Mouse (Mus musculus) cerebellum, adult 11 months (tissue): ENCODE measurements around the gene Asic1.

Experiments
- DNase-seq: peaks from one replicate; pipeline ENCODE4 v3.0.0; 2022

Gene Asic1

GRCm38 (mm10) chr15:99670154-99670821, at the start of gene Asic1:
Gene Asic1 (plus strand): TSS chr15:99670368.
- DNase-seq = peak; percentile 83

GRCm38 (mm10) chr15:99622063-99622462, 48.1 kb upstream of the Asic1 start:
- no peak for DNase-seq

GRCm38 (mm10) chr15:99631618-99632017, 38.5 kb upstream of the Asic1 start:
- DNase-seq = no peak

DNA sequence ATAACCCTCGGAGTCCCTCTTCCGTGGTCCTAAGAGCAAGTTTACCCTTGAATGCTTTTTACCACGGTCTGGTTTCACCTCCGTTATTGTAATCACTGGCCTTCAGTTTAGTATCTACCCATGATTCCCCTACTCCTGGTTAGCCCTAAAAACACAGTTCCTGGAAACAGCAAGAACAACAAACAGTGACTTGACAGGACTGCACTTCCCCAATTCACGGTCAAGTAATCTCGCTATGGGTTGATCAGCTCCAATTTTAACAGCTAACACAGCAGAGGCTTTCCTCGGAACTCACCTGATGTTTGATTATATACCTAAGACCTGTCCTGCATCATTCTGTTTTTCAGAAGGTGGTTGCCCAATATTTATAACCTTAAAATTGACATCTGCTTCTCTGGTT, 35.5 kb upstream of the Asic1 start:
- no peak for DNase-seq

- DNase-seq = no peak
These were observed 32.6 kb upstream of the Asic1 start for GRCm38 (mm10) chr15:99637405-99638123.

DNA sequence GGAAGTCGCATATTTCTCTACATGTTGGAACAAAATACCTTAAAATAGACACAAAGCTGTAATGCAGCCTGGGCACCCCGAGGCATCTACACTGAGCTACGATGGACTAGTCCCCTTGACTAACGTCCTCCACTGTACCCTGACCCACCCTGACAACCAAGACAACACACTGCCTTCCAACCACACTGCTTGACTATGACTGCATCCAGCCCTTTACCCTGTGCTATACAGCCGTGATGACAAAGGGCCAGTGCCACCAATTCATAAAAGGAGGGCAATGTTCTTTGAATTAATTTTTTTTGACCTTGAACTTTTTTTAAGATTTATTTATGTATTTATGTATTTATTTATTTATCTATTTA, 32.1 kb upstream of the Asic1 start:
- DNase-seq = no peak

GRCm38 (mm10) chr15:99642622-99643021, 27.5 kb upstream of the Asic1 start:
- no peak for DNase-seq

DNA sequence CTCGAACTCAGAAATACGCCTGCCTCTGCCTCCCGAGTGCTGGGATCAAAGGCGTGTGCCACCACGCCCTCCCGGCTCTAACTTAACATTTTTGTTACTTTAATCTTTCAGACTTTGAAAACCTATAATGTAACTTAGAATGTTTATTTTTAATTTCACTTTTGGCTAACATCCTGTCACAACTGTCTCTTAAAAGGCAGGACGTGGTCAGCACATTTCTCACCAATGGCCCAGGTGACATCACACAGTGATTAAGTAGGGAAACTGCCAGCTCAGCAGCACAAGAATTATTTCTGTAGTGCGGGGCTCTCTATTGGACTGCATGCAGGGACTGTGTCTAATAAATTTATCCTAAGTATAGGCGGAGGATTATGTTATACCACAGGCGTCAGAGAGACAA, 26.3 kb upstream of the Asic1 start:
- DNase-seq = no peak

DNA sequence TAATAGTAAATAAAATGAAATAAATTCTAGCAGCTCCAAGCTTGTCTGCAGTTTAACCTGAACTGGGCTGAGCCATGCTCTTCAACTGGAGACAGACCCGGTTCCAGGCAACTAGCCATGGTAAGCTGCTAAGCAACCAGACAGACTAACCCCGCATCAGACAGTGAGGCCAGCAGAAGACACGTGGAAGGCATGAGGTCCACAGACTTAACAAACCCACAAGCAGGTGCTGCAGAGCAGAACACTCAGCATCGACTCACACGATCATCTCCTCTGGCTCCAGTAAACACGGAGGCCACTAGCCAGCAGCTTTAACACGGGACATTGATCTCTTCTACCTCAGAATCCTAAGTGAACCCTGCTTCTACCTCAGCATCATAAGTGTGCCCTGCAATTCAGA, 25.4 kb upstream of the Asic1 start:
- no peak for DNase-seq

DNA sequence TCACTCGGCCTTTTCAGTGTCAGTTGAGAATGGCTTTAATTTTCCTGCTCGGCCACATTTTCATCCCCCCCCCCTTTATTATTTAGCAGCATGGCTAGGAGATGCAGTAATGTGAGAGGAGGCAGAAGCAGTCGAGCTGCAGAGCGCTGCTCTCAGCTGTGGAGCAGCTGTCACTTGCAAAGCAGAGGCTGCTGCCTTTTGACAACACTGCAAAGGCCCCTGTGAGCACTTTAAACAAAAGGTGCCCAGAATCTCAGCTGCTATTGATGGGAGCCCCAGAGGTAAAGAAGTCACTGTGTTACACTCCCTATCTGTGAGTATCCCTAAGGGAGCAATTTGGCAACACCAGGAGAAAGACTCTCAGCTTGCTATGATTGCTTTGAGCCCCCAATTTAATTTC, 21.8 kb upstream of the Asic1 start:
- no peak for DNase-seq

DNA sequence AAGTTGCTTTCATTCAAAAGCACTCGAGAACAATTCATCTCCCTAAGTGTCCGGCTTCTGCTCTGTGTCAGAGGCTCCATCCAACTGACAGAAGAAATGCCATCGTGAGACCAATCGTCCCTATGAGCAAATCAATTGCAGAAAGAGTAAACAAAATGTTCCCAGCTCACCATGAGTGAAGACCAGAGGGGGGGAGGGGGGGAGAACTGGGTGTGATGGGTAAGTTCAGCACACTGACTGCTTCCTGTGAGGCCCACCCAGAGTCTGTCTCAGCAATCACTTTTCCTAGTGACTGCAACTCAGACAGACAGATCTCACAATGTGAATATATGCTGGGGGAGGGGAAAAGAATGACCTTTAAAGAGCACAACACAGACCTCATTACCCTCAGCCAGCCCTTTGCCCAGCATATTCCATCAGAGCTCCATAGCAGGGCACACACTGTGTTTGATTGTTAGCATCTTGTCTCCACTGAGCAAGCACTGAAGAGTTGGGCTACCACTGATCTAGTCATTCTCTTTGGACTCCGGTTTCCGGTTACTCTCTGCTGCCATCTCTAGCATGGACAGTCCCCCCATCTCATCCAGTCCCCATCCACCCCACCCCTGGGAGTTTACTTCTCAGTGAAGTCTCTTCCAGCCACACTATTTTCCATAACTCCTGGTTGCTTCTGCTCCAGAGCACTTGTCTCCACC, 21.0 kb upstream of the Asic1 start:
- DNase-seq = no peak

- no peak for DNase-seq
These were observed 19.9 kb upstream of the Asic1 start for GRCm38 (mm10) chr15:99650304-99650703.

DNA sequence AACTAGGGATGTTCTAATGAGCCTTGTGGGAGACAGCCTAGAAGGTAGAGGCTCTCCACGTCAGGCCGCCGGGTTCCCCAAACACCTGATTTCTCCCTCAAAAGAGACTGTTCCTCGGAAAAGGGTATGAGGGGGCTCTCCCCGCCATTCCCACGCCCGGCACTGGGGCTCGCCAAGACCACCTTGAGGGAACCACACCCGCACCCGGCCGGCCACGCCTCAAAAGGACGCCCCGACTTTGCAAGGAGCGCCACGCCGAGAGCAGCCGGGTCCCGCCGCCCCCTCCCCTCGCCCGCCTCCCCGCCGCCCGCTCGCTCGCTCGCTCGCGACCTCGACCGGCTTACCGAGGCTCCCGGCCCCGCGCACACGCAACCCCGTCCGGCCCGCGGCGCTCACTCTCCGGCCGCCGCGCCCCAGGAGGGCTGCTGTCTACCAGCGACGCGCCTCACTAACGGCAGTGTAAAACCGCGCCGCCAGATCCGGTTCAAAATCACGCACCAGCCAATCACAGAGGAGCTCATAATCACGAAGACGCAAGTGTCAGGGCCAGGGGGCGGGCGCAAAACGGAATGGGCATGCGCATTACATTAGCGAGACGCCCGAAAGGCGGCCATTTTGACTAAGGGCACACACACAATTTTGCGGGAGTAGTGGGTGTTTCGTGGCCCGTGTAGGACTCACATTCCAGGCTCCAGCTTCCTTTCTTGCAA, 18.9 kb upstream of the Asic1 start, which contains the start of gene Racgap1:
Racgap1 (minus strand) TSS at position 494 of the 710 bp plus-strand sequence.
- peak; percentile 96 for DNase-seq

DNA sequence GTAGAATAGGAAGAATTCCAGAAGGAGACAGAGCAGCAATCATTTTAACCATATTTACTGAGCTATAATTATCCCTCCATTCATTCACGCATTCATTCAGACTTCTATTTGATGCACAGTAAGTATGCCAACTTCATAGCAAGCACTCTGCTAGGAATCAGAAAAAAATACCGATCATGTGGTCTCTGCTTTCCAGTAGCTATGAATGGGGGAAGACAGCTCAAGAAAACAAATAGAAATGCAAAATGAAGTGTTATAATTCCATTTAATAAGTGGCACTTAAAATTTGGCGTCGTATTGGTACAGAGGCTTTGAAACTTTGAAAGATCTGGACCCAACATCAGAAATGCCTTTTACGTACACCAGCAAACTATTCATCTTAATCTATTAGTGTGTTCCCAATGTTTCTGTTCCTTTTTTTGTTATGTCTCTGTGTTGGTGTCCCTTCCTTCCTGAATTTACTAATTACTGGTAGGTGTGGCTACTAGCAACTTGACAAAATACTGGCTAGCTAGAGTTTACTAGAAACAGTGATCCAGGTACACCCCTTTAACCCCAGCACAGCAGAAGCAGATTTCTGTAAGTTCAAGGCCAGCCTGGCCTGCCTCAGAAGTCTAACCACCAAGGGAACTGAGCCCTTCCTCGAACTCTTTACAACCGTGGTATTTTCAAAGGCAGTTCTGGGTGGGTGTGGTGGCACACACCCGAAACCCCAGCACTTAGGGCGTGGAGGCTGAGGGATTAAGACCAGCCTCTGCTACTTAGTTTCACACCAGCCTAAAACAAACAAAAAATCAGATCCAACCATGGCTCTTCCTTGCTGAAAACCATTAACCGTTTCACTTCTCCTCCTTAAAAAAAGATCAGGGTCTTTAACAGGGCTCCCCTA, 17.9 kb upstream of the Asic1 start:
- DNase-seq = no peak

GRCm38 (mm10) chr15:99653291-99653690, 16.9 kb upstream of the Asic1 start:
- no peak for DNase-seq

GRCm38 (mm10) chr15:99653876-99654275, 16.3 kb upstream of the Asic1 start:
- no peak for DNase-seq

- DNase-seq = no peak
These were observed 14.2 kb upstream of the Asic1 start for GRCm38 (mm10) chr15:99655956-99656355.

DNA sequence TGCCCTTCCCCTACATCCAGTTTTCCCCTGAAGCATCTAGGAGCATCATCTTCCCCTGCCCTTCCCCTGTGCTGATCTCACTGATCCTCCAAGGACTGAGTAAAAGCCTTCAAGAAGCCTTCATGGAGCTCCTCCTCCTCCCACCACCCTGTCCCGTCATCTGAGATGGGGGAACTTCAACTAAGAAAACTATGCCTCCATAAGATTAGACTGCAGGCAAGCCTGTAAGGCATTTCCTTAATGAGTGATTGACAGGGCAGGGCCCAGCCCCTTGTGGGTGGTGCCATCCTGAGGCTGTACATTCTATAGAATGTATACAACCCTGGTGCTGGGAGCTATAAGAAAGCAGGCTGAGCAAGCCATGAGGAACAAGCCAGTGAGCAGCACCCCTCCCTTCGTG, 11.7 kb upstream of the Asic1 start:
- no peak for DNase-seq

GRCm38 (mm10) chr15:99661121-99661830, 8.9 kb upstream of the Asic1 start:
- DNase-seq = peak; percentile 69

GRCm38 (mm10) chr15:99662371-99662770, 7.8 kb upstream of the Asic1 start:
- DNase-seq = no peak

DNA sequence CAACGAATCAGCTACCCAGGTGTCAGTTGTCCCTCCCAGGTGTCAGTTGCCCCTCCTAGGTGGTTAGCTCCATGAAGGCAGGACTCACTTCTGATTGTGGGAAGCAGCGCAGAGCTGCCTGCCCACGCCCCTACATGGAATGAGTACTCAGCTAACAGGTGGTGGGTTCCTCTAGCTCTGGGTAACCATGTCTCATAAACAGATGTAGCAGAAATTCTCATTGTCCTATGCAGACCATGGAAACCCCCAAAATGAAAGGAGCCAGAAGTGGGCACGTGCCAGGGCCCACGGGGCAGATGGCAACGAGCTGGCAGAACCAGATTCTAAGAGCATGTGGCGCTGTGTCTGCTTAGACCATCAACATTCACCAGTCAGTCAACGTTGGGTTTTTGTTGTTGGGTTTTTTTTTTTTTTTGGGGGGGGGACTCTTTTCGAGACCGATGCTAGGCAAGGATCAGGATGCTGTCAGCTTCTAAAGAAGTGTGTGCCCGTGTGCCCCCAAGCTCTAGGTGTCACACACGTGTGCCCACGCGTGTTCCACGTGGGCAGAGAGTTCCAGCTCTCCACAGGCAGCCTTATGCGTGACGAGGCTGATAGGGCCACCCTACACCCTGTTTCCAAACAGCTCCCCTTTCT, 6.1 kb upstream of the Asic1 start:
- no peak for DNase-seq
